Mouse (Mus musculus) lung, embryonic 15.5 days (tissue): ENCODE data around the gene Lrrc8d. TPM values are rescaled to one million over a fixed set of nuclear protein-coding genes. Genes with fewer than 3 reads are reported as not detected.

Experiments
- ATAC-seq: fragments of 200-750 bp; cut with Nextera tagmentation; 2 replicates; pipeline ENCODE4 v1.8.0; 2017; ENCODE audit warnings: moderate number of reproducible peaks, borderline replicate concordance; ENCODE audit not compliant: low FRiP score, low TSS enrichment; ENCODE audit errors: extremely low read depth
- H3K27ac ChIP-seq: fragments of 300-500 bp; sonication (generic); 2 replicates; pipeline ENCODE4 v1.5.1; 2015; ENCODE audit warnings: moderate library complexity, mild to moderate bottlenecking, inconsistent platforms
- H3K27me3 ChIP-seq: fragments of 300-500 bp; sonication (generic); 2 replicates; pipeline ENCODE4 v1.6.1; 2015; ENCODE audit warnings: inconsistent platforms
- H3K36me3 ChIP-seq: fragments of 300-500 bp; sonication (generic); 2 replicates; pipeline ENCODE4 v1.6.1; 2015; ENCODE audit warnings: inconsistent platforms
- H3K4me1 ChIP-seq: fragments of 300-500 bp; sonication (generic); 2 replicates; pipeline ENCODE4 v1.6.1; 2015; ENCODE audit warnings: inconsistent platforms
- H3K4me2 ChIP-seq: fragments of 300-500 bp; sonication (generic); 2 replicates; pipeline ENCODE4 v1.6.1; 2015; ENCODE audit warnings: inconsistent platforms, mild to moderate bottlenecking, moderate library complexity
- H3K4me3 ChIP-seq: fragments of 300-500 bp; sonication (generic); 2 replicates; pipeline ENCODE4 v1.5.1; 2015; ENCODE audit warnings: mild to moderate bottlenecking, inconsistent platforms
- H3K9ac ChIP-seq: fragments of 300-500 bp; sonication (generic); 2 replicates; pipeline ENCODE4 v1.6.1; 2015; ENCODE audit warnings: inconsistent platforms
- H3K9me3 ChIP-seq: fragments of 300-500 bp; sonication (generic); 2 replicates; pipeline ENCODE4 v1.6.1; 2016; ENCODE audit warnings: inconsistent platforms
- WGBS: fragments of 180-500 bp; shearing (Covaris S2); methylation state at CpG from one replicate; pipeline ENCODE4 v1.1.7; 2015; 5-methylcytosine and 5-hydroxymethylcytosine counted together
- polyA plus RNA-seq: library from polyadenylated mRNA; unstranded; fragments of >200 nt; fragmentation: Nextera tagmentation; extraction: Ambion mirVana; gene quantifications from 2 replicates; pipeline ENCODE4 v1.2.1, GENCODE M21; 2015

Gene Lrrc8d
- polyA plus RNA-seq, 1 experiment from 2014 or later: 21.0 TPM

GRCm38 (mm10) chr5:105704573-105704972 is 4.8 kb downstream of the Lrrc8d start:
- H3K9me3 ChIP-seq: no peaks in the 10 kb centered on the region
- 0 out of 2 replicates have a peak overlapping the region, but pooled peaks have one; percentile 1 for H3K27ac ChIP-seq
- no peak overlapping the region for H3K4me3 ChIP-seq
- ATAC-seq: no peak
- no peak overlapping the region for H3K9ac ChIP-seq
- no peaks in the 10 kb centered on the region; the same call in 1 of the 2 replicates for H3K27me3 ChIP-seq
- peaks cover 27% of the 10 kb centered on the region for H3K4me1 ChIP-seq
- H3K4me2 ChIP-seq: no peak overlapping the region
- H3K36me3 ChIP-seq: no peaks in the 10 kb centered on the region
- WGBS: 18% methylated on average over 9 of the region's 9 CpGs

- H3K4me2 ChIP-seq: no peak overlapping the region
- H3K4me1 ChIP-seq: peaks cover 22% of the 10 kb centered on the region
- no peaks in the 10 kb centered on the region for H3K27me3 ChIP-seq
- no peak overlapping the region for H3K4me3 ChIP-seq
- no peak overlapping the region for H3K9ac ChIP-seq
- ATAC-seq: no peak
- no peaks in the 10 kb centered on the region for H3K36me3 ChIP-seq
- H3K27ac ChIP-seq: no peak overlapping the region
- 78% methylated on average over 11 of the region's 11 CpGs for WGBS
- no peaks in the 10 kb centered on the region for H3K9me3 ChIP-seq
These were observed 6.9 kb downstream of the Lrrc8d start for GRCm38 (mm10) chr5:105706635-105707034.

DNA sequence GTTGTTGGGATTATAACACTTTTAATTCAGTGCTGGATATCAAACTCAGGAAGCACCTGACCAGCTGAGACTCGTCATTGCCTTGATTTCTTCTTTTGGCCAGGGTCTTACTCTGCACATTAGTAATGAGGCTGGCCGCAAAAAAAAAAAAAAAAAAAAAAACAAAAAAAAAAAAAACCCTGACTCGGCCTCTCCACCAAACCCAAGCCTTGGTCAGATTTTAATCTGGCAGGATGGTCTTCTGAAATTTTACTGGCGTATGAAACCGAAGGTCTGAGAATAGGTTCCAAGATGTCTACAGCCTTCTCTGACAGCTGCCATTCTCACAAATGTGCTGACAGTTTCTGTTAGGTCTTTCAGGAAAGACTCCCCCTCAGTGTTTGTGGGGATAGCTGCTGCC is 8.5 kb downstream of the Lrrc8d start:
- Histone ChIP-seq H3K9me3 (no peaks in the 10 kb centered on the region), H3K9ac (no peak overlapping the region), H3K27ac (no peak overlapping the region), H3K36me3 (no peaks in the 10 kb centered on the region), H3K27me3 (no peaks in the 10 kb centered on the region), H3K4me3 (no peak overlapping the region), H3K4me2 (no peak overlapping the region), H3K4me1 (peaks cover 18% of the 10 kb centered on the region)
- ATAC-seq: no peak
- WGBS: 86% methylated on average over 5 of the region's 5 CpGs

- no peak for ATAC-seq
- Histone ChIP-seq H3K4me3 (no peak overlapping the region), H3K36me3 (no peaks in the 10 kb centered on the region), H3K4me1 (peaks cover 18% of the 10 kb centered on the region), H3K9ac (no peak overlapping the region), H3K4me2 (no peak overlapping the region), H3K9me3 (no peaks in the 10 kb centered on the region), H3K27ac (no peak overlapping the region), H3K27me3 (no peaks in the 10 kb centered on the region)
- WGBS: 86% methylated on average over 7 of the region's 7 CpGs
These were observed 10.7 kb downstream of the Lrrc8d start for GRCm38 (mm10) chr5:105710473-105710872.

DNA sequence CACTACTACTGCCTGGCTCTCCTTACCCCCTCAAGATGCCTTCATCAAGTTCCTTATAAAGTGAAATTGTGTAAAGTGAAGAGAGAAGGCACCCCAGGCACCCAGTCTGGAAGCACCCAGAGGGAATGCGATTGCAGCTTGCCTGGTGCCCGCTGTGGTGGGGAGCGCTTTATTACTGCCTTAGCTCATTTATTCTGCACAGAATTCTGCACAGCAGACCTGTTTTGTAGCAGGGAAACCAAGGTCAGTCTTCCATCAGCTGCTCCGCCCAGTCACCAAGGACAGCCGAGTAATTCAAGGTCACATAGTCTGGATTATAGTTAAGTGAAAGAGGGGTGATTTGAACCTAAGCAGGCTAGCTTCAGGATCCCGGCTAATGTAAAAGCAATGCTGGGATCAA is 14.7 kb downstream of the Lrrc8d start:
- 88% methylated on average over 6 of the region's 6 CpGs for WGBS
- Histone ChIP-seq H3K27me3 (no peaks in the 10 kb centered on the region), H3K4me2 (no peak overlapping the region), H3K4me1 (peaks cover 55% of the 10 kb centered on the region), H3K9me3 (no peaks in the 10 kb centered on the region), H3K27ac (peak overlapping the region; percentile 90), H3K4me3 (no peak overlapping the region), H3K9ac (no peak overlapping the region), H3K36me3 (no peaks in the 10 kb centered on the region)
- ATAC-seq: no peak

- H3K27me3 ChIP-seq: no peaks in the 10 kb centered on the region
- peak overlapping the region; percentile 26 for H3K4me2 ChIP-seq
- no peaks in the 10 kb centered on the region for H3K36me3 ChIP-seq
- H3K9ac ChIP-seq: no peak overlapping the region
- no peak for ATAC-seq
- WGBS: 64% methylated on average over 8 of the region's 8 CpGs
- H3K27ac ChIP-seq: peak overlapping the region; percentile 90
- H3K9me3 ChIP-seq: no peaks in the 10 kb centered on the region
- H3K4me1 ChIP-seq: peaks cover 55% of the 10 kb centered on the region
- H3K4me3 ChIP-seq: no peak overlapping the region
These were observed 15.3 kb downstream of the Lrrc8d start for GRCm38 (mm10) chr5:105715095-105715494.

DNA sequence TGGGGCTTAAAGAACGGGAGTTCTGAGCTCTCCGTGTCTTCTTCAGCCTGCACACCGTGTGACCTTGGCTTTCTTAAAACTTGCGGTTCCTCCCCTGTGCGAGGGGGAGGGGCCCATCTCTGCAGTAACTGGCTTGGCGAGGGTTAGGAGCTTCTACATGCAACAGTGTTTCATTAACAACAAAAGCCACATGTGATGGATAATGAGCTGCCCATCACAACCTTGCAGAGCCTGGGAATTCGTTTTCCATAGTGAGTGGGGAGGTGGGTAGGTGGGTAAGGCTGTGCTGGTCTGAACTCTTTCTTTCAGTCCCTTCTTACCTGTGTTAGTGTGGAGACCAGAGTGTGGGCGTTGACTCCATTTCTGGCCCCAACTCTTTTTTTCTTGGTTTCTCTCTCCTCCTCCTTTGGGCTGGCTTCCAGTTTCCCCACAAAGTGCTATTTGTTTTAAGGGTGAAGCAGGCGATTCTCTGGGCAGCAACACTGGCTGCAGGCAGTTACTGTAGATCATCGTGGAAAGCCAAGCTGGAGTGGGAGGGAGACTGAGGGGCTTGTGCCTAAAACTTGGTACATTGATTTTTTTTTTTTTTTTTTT is 15.9 kb downstream of the Lrrc8d start:
- H3K27ac ChIP-seq: peak overlapping the region; percentile 90
- peaks cover 55% of the 10 kb centered on the region for H3K4me1 ChIP-seq
- peak overlapping the region; percentile 26 for H3K4me2 ChIP-seq

GRCm38 (mm10) chr5:105717294-105717693 is 17.5 kb downstream of the Lrrc8d start:
- H3K4me1 ChIP-seq: peaks cover 53% of the 10 kb centered on the region
- H3K9me3 ChIP-seq: no peaks in the 10 kb centered on the region
- H3K9ac ChIP-seq: no peak overlapping the region
- H3K36me3 ChIP-seq: no peaks in the 10 kb centered on the region
- WGBS: 34% methylated on average over 7 of the region's 7 CpGs
- peak overlapping the region; percentile 37; the same call in 1 of the 2 replicates for H3K4me2 ChIP-seq
- H3K27ac ChIP-seq: peak overlapping the region; percentile 90
- peak; percentile 78 for ATAC-seq
- H3K27me3 ChIP-seq: no peaks in the 10 kb centered on the region
- H3K4me3 ChIP-seq: no peak overlapping the region

More for the DNA sequence above, 15.9 kb downstream of the Lrrc8d start:
- no peak overlapping the region for H3K9ac ChIP-seq
- H3K36me3 ChIP-seq: no peaks in the 10 kb centered on the region
- H3K4me3 ChIP-seq: no peak overlapping the region
- no peaks in the 10 kb centered on the region for H3K9me3 ChIP-seq
- no peaks in the 10 kb centered on the region for H3K27me3 ChIP-seq
- 27% methylated on average over 10 of the region's 10 CpGs for WGBS
- no peak for ATAC-seq

DNA sequence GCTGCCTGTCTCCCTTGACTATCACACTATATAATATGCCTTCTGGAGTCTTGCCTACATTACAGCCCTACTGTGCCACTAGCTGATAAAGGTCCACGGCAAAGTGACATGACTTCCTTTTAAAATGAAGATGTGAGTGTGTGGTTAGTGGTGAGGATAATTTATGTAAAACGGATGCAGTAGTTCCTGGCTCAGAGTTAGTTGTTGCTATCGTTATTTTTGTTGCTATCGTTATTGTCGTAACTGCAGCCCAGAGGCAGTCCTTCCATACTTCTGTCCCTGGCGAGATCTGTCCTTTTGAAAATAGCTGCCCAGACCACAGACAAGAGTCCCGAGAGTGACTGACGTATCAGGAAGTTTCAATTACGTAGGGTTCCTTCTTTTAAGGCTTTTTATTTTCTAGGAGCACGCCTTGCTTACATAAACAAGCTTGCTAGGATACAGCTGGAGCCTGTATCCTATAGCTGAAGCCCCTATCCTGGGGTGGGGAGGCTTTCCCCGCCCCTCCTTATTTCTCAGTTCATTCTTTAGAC is 18.4 kb downstream of the Lrrc8d start:
- WGBS: 36% methylated on average over 11 of the region's 11 CpGs
- peak overlapping the region; percentile 37 for H3K4me2 ChIP-seq
- H3K27ac ChIP-seq: peak overlapping the region; percentile 90
- no peaks in the 10 kb centered on the region for H3K27me3 ChIP-seq
- no peaks in the 10 kb centered on the region for H3K9me3 ChIP-seq
- H3K36me3 ChIP-seq: no peaks in the 10 kb centered on the region
- H3K4me1 ChIP-seq: peaks cover 50% of the 10 kb centered on the region
- ATAC-seq: peak; percentile 65; the same call in 1 of the 2 replicates
- no peak overlapping the region for H3K9ac ChIP-seq
- no peak overlapping the region for H3K4me3 ChIP-seq

- Histone ChIP-seq H3K36me3 (no peaks in the 10 kb centered on the region), H3K4me3 (no peak overlapping the region), H3K9me3 (no peaks in the 10 kb centered on the region), H3K27me3 (no peaks in the 10 kb centered on the region), H3K4me2 (no peak overlapping the region), H3K4me1 (peaks cover 29% of the 10 kb centered on the region), H3K27ac (no peak overlapping the region), H3K9ac (no peak overlapping the region)
- no peak for ATAC-seq
- WGBS: 81% methylated on average over 4 of the region's 4 CpGs
These were observed 21.5 kb downstream of the Lrrc8d start for GRCm38 (mm10) chr5:105721267-105721666.

DNA sequence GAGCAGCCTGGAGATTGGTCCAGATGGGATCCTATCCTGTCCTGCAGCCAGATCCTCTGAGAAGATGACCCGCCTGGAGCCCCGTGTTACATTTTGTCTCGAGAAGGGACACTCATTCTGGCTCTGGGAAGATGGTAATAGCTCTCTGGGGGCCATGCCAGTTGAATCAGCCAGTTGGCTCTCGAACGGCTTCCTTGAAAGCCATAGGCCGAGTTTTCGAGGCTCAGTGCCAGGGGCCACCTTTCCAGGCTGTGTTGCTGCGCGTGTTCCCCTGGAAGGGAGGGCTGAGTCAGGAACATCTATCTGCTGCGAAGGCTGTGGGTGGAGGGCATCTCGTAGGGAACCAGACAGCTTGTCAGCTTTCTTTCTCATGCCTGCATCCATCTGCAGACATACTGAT is 23.0 kb downstream of the Lrrc8d start:
- no peaks in the 10 kb centered on the region for H3K27me3 ChIP-seq
- H3K9ac ChIP-seq: no peak overlapping the region
- peaks cover 13% of the 10 kb centered on the region for H3K4me1 ChIP-seq
- WGBS: 86% methylated on average over 11 of the region's 11 CpGs
- no peak for ATAC-seq
- no peaks in the 10 kb centered on the region for H3K9me3 ChIP-seq
- H3K4me3 ChIP-seq: no peak overlapping the region
- H3K36me3 ChIP-seq: no peaks in the 10 kb centered on the region
- H3K27ac ChIP-seq: no peak overlapping the region
- no peak overlapping the region for H3K4me2 ChIP-seq

DNA sequence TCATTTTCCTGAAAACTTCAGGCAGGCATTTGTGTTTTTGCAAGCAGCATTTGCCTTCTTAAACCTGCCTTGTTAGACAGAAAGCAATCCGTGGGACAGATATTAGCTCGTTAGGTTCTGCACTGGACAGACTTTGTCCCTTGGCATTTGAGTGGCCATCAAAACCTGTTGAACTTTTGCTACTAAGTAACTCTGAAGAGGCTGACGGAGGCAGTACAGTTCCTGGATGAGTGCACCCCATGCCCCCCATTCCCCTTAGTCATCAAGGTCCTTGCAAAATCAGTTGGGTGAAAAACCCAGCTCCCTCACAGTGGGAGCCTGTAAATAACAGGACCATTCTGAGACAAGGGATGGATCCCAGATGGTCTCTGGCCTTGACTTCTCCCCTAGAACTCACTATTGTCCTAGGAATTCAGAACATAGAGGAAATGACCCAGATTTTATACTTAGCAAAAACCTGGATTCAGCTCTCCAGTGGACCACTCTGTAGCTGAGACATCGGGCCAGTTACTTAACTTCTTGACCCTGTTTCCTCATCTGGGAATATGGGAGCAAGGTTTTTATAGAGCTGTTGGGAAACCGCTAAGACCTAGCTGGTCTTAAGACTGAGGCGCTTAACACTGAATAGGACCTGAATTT is 30.5 kb downstream of the Lrrc8d start:
- WGBS: 78% methylated on average over 6 of the region's 6 CpGs
- ATAC-seq: no peak
- H3K9ac ChIP-seq: no peak overlapping the region
- H3K4me3 ChIP-seq: no peak overlapping the region
- H3K9me3 ChIP-seq: no peaks in the 10 kb centered on the region
- no peaks in the 10 kb centered on the region for H3K27me3 ChIP-seq
- H3K4me1 ChIP-seq: peaks cover 27% of the 10 kb centered on the region
- no peak overlapping the region for H3K27ac ChIP-seq
- no peaks in the 10 kb centered on the region for H3K36me3 ChIP-seq
- no peak overlapping the region for H3K4me2 ChIP-seq
